Mouse (Mus musculus) layer of hippocampus, adult 8-10 months (tissue): ENCODE results near the gene Hcn3. TPM values are rescaled to one million over a fixed set of nuclear protein-coding genes. Genes with fewer than 3 reads are reported as not detected.
"Not testable (repeated sequence)": the region's sequence is repeated elsewhere in the genome, so short reads cannot be mapped to it uniquely, and the experiment has no call there.

Source experiments
- DNase-seq, 2 experiments: peaks; one replicate each; pipeline ENCODE4 v3.0.0; 2022; ENCODE audit warnings: low spot score in 2 of 2
- total RNA-seq, 4 experiments: library from RNA; stranded (reverse); gene quantifications; 2 replicates each; pipeline ENCODE4 v1.2.4; 2022

Hcn3 gene
- total RNA-seq, 4 experiments from 2014 or later, result 13.3 to 15.2 (median 14.2) TPM

- DNase-seq, result no peak
These were observed 21.9 kb upstream of the Hcn3 start for GRCm38 (mm10) chr3:89181749-89182500.

GRCm38 (mm10) chr3:89179056-89179455 lies 19.1 kb upstream of the Hcn3 start:
- DNase-seq, result no peak

DNA sequence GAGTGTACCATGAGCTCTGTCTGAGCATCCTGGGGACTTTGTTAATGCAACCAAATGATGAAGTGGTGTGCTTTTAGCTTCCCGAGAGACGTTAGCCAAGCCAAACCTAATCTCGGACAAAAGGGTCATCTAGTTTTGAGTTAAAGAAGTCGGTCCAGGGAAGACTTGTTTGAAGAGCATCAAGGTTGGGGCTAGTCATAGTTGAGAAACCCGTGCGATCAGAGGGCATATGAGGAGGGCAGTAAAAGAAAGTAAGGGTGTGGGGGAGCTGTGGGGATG lies 18.1 kb upstream of the Hcn3 start:
- DNase-seq, result no peak

DNA sequence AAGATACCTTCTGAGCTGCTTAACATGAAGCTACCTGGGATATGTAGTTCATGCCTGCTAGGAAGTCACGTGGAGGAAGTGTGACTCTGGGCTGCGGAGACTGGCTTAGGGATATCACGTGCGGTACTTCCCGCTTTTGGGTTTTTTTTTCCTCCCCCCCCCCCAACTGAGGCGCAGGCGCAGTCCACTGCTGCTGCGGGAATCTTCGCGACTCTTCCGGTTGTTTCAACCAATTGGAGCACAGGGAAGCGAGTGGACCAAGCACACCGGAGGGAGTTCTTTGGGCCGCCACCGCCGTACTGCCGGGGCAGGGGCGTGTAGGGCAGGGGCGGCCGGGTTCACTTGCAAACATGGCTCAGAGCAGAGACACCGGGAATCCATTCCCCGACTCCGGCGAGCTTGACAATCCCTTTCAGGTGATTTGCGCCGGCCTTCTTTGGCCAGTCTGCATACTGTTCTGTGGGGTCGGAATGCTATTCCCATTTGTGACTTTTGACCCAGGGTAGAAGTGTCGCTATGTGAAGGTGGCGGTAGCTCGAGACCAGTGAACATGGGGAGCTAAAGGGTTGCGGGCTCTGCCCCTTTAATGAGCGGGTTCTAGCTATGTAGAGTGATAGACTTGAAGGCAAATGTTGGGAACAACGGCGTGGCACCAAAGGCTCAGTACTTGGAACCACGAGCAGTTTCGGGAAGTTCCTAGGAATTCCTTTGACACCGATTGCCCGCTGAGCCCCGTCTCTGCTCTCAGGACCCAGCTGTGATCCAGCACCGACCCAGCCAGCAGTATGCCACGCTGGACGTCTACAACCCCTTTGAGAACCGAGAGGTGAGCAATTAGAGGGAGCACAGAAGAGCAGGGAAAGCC lies 17.5 kb upstream of the Hcn3 start, which contains the start of gene Scamp3:
Gene Scamp3, plus strand, starts transcription at position 232 of the 865 bp plus-strand sequence.
- DNase-seq, result peak; percentile 90

- no peak for DNase-seq
These were observed 16.4 kb upstream of the Hcn3 start for GRCm38 (mm10) chr3:89176421-89176820.

GRCm38 (mm10) chr3:89175544-89175943 lies 15.5 kb upstream of the Hcn3 start:
- no peak for DNase-seq

GRCm38 (mm10) chr3:89174844-89175243 lies 14.8 kb upstream of the Hcn3 start:
- no peak for DNase-seq

DNA sequence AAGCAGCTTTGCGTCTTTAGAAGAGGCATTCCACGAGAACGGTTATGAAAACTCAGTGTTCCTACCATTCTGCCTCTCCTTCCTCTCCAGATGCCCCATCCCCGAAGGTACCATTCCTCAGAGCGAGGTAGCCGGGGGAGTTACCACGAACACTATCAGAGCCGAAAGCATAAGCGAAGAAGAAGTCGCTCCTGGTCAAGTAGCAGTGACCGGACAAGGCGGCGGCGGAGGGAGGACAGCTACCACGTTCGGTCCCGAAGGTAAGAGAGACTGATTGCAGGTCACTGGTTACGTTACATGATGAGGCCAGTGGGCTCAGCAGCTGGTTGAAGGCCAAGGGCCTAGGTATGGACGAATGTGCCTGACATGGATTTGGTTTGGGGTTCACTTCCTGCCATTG lies 6.9 kb upstream of the Hcn3 start:
- DNase-seq, result no peak

DNA sequence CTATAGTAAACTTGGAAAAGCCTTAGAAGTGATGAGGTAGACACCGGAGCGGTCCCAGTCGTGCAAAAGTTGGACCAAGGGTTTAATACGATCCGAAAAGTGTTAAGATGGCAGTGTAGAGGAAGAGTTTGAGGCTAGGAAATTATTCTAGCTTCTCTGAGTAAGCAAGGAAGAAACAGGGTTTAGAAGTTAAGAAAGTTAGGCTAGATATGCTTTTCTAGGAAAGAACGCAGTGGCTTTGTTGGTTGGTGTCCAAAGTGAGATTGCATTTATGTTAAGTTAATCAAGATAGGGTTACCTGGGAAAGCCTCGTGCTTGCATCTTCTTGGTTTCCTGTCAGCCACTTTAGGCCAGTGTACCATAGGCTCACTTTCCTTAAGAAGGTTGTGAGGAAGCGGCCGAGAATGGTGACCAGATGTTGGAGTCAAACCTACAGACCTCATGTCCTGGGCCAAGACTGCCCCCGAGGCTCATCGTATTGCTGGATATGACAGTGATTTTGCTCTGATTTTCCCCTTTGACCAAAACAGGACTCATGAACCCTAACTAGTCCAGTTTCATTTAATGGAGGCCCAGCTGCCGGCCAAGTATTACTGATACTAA lies 5.4 kb upstream of the Hcn3 start:
- DNase-seq, result no peak

- peak; percentile 91 for DNase-seq
These were observed 4.7 kb upstream of the Hcn3 start, which contains the start of gene Clk2 for GRCm38 (mm10) chr3:89164506-89165267. Gene Clk2 (plus strand): TSS chr3:89164795.

- no peak for DNase-seq
These were observed 3.7 kb upstream of the Hcn3 start for GRCm38 (mm10) chr3:89163643-89164245.

- DNase-seq, result no peak
These were observed 3.1 kb upstream of the Hcn3 start for GRCm38 (mm10) chr3:89163123-89163522.

DNA sequence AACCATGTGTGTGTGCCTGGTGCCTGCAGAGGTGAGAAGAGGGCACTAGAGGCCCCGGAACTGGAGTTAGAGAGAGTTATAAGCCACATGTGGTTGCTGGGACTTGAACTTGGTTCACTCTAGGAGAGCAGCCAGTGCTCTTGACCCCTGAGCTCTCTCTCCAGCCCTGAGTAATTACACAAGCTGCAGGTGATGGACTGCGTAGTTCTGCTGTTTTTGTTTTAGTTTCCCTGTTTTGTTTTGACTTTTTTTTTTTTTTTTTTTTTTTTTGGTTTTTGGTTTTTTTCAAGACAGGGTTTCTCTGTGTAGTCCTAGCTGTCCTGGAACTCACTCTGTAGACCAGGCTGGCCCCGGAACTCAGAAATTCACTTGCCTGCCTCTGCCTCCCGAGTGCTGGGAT lies 1.8 kb upstream of the Hcn3 start:
- no peak for DNase-seq

DNA sequence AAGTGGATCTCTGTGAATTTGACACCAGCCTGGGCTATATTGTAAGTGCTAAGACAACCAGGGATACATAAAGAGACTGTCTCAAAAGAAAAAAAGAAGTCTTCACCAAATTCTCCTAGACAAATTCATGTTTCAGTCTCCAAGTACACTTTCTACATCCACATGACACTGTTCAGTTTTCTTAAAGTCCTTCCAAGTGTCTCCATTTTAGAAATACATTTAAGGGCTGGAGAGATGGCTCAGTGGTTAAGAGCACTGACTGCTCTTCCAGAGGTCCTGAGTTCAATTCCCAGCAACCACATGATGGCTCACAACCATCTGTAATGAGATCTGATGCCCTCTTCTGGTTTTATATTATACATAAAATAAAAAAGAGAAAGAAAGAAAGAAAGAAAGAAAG lies 1.2 kb upstream of the Hcn3 start:
- DNase-seq, result not testable (repeated sequence)

- no peak for DNase-seq
These were observed 785 bp downstream of the Hcn3 start for GRCm38 (mm10) chr3:89159211-89159610.

DNA sequence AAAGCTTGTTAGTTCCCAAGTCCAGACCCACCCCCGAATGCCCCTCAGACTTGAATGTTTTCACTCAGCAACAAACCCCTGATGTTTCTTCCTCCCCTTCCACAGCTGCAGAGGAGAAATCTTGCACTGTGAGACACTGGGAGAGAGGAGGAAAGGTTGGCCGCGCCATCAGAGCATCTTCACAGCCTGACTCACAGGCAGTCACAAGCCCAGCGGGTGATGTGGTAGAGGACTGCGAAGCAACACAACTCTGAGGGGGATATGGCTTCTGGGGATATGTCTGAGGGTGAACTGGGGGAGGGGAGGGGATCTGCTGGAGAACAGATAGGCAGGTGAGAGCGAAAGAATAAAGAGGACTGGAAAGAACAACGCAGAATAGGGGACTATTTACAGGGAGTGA lies 1.3 kb downstream of the Hcn3 start:
- DNase-seq, result no peak

DNA sequence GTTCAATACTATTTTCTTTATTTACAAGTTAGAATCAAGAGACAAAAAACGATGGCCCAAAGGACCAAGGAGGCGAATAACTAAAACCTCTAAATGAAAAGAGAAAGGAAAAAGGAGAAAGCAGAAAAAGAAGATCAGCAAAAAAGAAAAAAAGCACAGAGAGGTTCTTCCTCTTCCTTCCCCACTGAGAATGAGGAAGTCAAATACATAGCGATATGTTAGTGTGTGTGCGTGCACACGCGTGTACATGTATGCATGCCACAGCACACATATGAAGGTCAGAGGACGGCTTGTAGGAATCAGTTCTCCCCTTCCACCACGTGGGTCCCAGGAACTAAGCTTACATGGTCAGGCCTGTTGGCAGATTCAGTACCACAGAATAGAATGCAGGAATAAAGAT lies 3.0 kb downstream of the Hcn3 start:
- DNase-seq, result no peak

DNA sequence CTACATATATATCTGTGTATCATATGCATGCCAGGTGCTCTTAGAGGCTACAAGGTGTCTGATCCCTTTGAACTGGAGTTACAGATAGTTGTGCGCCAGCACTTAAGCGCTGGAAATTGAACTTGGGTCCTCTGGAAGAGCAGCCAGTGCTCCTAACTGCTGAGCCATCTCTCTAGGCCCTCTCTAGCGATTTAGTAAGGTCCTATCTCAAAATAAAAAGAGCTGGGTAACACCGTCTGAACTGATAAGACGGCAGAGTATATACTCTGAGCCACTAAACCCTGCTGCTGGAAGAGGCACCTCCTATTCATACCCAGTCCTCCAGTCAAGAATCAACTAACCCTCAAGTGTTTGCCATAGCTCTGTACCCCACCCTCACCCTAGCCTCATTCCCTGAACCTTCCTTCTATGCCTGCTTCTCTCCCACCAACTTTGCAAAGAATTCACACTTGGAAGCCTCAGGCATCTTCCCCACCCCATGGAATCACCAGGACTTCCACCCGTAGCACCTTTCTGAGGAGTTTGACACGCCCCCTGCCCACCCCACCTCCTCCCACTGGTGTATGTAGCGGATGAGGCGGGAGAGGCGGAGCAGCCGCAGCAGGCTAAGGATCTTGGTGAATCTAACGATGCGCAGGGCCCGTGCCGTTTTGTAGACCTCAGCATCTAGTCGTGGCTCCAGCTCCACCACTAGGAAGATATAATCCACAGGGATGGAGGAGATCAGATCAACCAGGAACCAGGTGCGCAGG lies 7.7 kb downstream of the Hcn3 start:
- no peak for DNase-seq

- no peak for DNase-seq
These were observed 11.4 kb downstream of the Hcn3 start for GRCm38 (mm10) chr3:89148567-89148966.

- DNase-seq, result no peak
These were observed 12.1 kb downstream of the Hcn3 start for GRCm38 (mm10) chr3:89147979-89148311.
